Comparison of ENCODE assay signal across 9 mouse cellular contexts in genomic region chr15:97327500-97328081, GRCm38 (mm10).
DNase-seq lines count a peak whose midpoint lies in the region; ATAC-seq lines count a peak whose summit lies in the region.
"Had no signal": no experiment of that assay in that cellular context is flagged by ENCODE, and none has a peak within 500 bp of the region (broad histone marks: within the 10 kb centered on the region; RNA-seq: fewer than 3 reads in every experiment).

No protein-coding gene starts in this region.

- H3K4me1 ChIP-seq in neural tube, embryonic 11.5 days (ENCODE audit: control insufficient read depth, insufficient read depth, low read length) = no peaks in the 10 kb centered on the region

- DNase-seq in adrenal gland, adult 2 months = peak; percentile 20
- no peak for DNase-seq in adrenal gland, adult 8-10 months
- peak; percentile 17 to 23 for DNase-seq in lung, adult 18-20 months
- no peak for DNase-seq in lung, postnatal 25 days (ENCODE audit: low spot score)
- DNase-seq in induced T-regulatory cell, adult 2 months (ENCODE audit: low read depth) = peak; percentile 90
- peak; percentile 44 for DNase-seq in neural tube, embryonic 11.5 days (ENCODE audit: low spot score)
- DNase-seq in right cerebral cortex, adult 18-20 months = no peak
- DNase-seq in cerebellum, postnatal 25 days = no peak

- no peak overlapping the region for H3K9ac ChIP-seq in neural tube, embryonic 11.5 days (ENCODE audit: low read length)
- H3K9ac ChIP-seq: neural tube, embryonic 13.5 days had no signal

- no peaks in the 10 kb centered on the region for H3K9me3 ChIP-seq in neural tube, embryonic 11.5 days (ENCODE audit: control insufficient read depth, low read length)

- H3K4me2 ChIP-seq in neural tube, embryonic 11.5 days (ENCODE audit: low read depth) = no peak overlapping the region
- H3K4me2 ChIP-seq: neural tube, embryonic 13.5 days had no signal

- no peak overlapping the region for H3K4me3 ChIP-seq in neural tube, embryonic 11.5 days (ENCODE audit: low read depth, low read length)
- H3K4me3 ChIP-seq: neural tube, embryonic 13.5 days had no signal

- H3K36me3 ChIP-seq in neural tube, embryonic 11.5 days (ENCODE audit: control insufficient read depth, insufficient read depth, low read length) = no peaks in the 10 kb centered on the region
- H3K36me3 ChIP-seq: neural tube, embryonic 13.5 days had no signal

- no peaks in the 10 kb centered on the region for H3K27me3 ChIP-seq in neural tube, embryonic 11.5 days (ENCODE audit: control insufficient read depth, insufficient read depth, low read length)
- H3K27me3 ChIP-seq: neural tube, embryonic 13.5 days had no signal

- no peak for ATAC-seq in neural tube, embryonic 11.5 days (ENCODE audit: insufficient read depth, low FRiP score, low TSS enrichment)

- no peak overlapping the region for H3K27ac ChIP-seq in neural tube, embryonic 11.5 days (ENCODE audit: low read depth, low read length)
- H3K27ac ChIP-seq: neural tube, embryonic 13.5 days had no signal

- WGBS in neural tube, embryonic 11.5 days = 63% methylated on average over 18 of the region's 18 CpGs

Comparison
In these comparisons a context has a peak if more than half of its experiments do, and no peak if none do; other contexts are left out.
1. DNase-seq: peak in adrenal gland, adult 2 months (single experiment), lung, adult 18-20 months (2 of 2), induced T-regulatory cell, adult 2 months (single experiment) and neural tube, embryonic 11.5 days (single experiment); none in adrenal gland, adult 8-10 months (single experiment), lung, postnatal 25 days (single experiment), right cerebral cortex, adult 18-20 months (single experiment) and cerebellum, postnatal 25 days (0 of 2).